Mouse (Mus musculus) frontal cortex, adult (tissue): ENCODE data around the gene Rnf168.
A peak's percentile ranks its signal among the peaks of the same experiment; 100 is the strongest.

Source experiments
- ATAC-seq: cut with Nextera tagmentation; 2 replicates; pipeline ENCODE4 v1.9.2; 2017; ENCODE audit warnings: mild to moderate bottlenecking, moderate library complexity, mixed read lengths; ENCODE audit not compliant: low TSS enrichment

The Rnf168 gene

GRCm38 (mm10) chr16:32312859-32313258, 35.6 kb downstream of the Rnf168 start:
- no peak for ATAC-seq

GRCm38 (mm10) chr16:32316601-32317000, 39.3 kb downstream of the Rnf168 start:
- no peak for ATAC-seq

- no peak for ATAC-seq
Observed at GRCm38 (mm10) chr16:32323953-32324352, 46.7 kb downstream of the Rnf168 start.

- no peak for ATAC-seq
Observed at GRCm38 (mm10) chr16:32330876-32331670, 53.8 kb downstream of the Rnf168 start.

GRCm38 (mm10) chr16:32332040-32332555, 54.8 kb downstream of the Rnf168 start, which contains the start of gene Ubxn7:
TSS of gene Ubxn7 (plus strand) at chr16:32332257.
- ATAC-seq, result peak; percentile 99

- peak; percentile 42; the same call in 1 of the 2 replicates for ATAC-seq
Observed at GRCm38 (mm10) chr16:32332556-32333511, 55.6 kb downstream of the Rnf168 start.

- ATAC-seq, result no peak
Observed at GRCm38 (mm10) chr16:32335146-32335545, 57.9 kb downstream of the Rnf168 start.

GRCm38 (mm10) chr16:32336026-32336780, 58.9 kb downstream of the Rnf168 start:
- ATAC-seq, result no peak

GRCm38 (mm10) chr16:32337001-32337400, 59.7 kb downstream of the Rnf168 start:
- no peak for ATAC-seq

- ATAC-seq, result no peak
Observed at GRCm38 (mm10) chr16:32340451-32340850, 63.2 kb downstream of the Rnf168 start.

- no peak for ATAC-seq
Observed at GRCm38 (mm10) chr16:32345521-32345920, 68.3 kb downstream of the Rnf168 start.

- ATAC-seq, result no peak
Observed at GRCm38 (mm10) chr16:32350776-32351175, 73.5 kb downstream of the Rnf168 start.
